Comparison of ENCODE assay signal across 11 mouse cellular contexts in the genomic region with DNA sequence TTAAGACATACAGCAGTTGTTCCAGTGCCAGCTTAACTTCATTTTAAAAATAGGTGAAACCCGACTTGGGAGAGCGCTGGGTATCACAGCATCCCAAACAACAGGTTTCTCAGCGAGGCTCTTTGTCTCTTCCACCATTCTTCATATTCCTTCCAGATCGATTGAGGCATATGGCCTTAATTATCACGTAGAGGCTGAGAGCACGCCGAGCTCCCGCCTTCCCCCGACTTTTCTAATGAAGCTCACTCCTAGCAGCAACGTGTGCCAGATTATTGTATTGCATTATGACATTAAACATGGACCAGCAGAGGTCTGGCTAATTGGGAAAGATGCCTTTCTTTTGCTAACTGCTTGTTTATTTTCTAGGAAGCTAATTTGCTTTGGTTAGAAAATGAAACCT.
DNase-seq lines count a peak whose midpoint lies in the region; ATAC-seq lines count a peak whose summit lies in the region.
"Had no signal": no experiment of that assay in that cellular context is flagged by ENCODE, and none has a peak within 500 bp of the region (broad histone marks: within the 10 kb centered on the region; RNA-seq: fewer than 3 reads in every experiment).

No protein-coding gene starts in this region.

- H3K27ac ChIP-seq in embryonic facial prominence, embryonic 15.5 days (replicated peaks) = no peak overlapping the region
- no peak overlapping the region for H3K27ac ChIP-seq in neural tube, embryonic 14.5 days (ENCODE audit: low read depth, low read length)
- no peak overlapping the region for H3K27ac ChIP-seq in kidney, embryonic 16.5 days (ENCODE audit: low read length)

- no peaks in the 10 kb centered on the region for H3K36me3 ChIP-seq in embryonic facial prominence, embryonic 15.5 days
- H3K36me3 ChIP-seq in neural tube, embryonic 14.5 days (ENCODE audit: control insufficient read depth, insufficient read depth, low read length) = no peaks in the 10 kb centered on the region
- H3K36me3 ChIP-seq in kidney, embryonic 16.5 days (ENCODE audit: insufficient read depth, low read length) = no peaks in the 10 kb centered on the region

- no peak overlapping the region for H3K9ac ChIP-seq in embryonic facial prominence, embryonic 15.5 days
- no peak overlapping the region for H3K9ac ChIP-seq in neural tube, embryonic 14.5 days (replicated peaks; ENCODE audit: low read depth, low read length)
- no peak overlapping the region for H3K9ac ChIP-seq in kidney, embryonic 16.5 days (replicated peaks; ENCODE audit: low read length)

- H3K27me3 ChIP-seq in embryonic facial prominence, embryonic 15.5 days = no peaks in the 10 kb centered on the region
- H3K27me3 ChIP-seq in neural tube, embryonic 14.5 days (ENCODE audit: control insufficient read depth, insufficient read depth, low read length) = no peaks in the 10 kb centered on the region
- no peaks in the 10 kb centered on the region for H3K27me3 ChIP-seq in kidney, embryonic 16.5 days (ENCODE audit: insufficient read depth, low read length)

- 26% methylated on average over 10 of the region's 10 CpGs for WGBS in embryonic facial prominence, embryonic 15.5 days
- WGBS in neural tube, embryonic 14.5 days = 55% methylated on average over 10 of the region's 10 CpGs
- WGBS in kidney, embryonic 16.5 days = 74% methylated on average over 10 of the region's 10 CpGs

- peak overlapping the region; percentile 19; the same call in 1 of the 2 replicates for H3K4me2 ChIP-seq in embryonic facial prominence, embryonic 15.5 days (replicated peaks)
- peak overlapping the region; percentile 5; the same call in 1 of the 2 replicates for H3K4me2 ChIP-seq in neural tube, embryonic 14.5 days (ENCODE audit: low read depth, low read length)
- no peak overlapping the region for H3K4me2 ChIP-seq in kidney, embryonic 16.5 days (replicated peaks; ENCODE audit: low read depth, low read length)

- no peaks in the 10 kb centered on the region; the same call in 1 of the 2 replicates for H3K4me1 ChIP-seq in embryonic facial prominence, embryonic 15.5 days
- no peaks in the 10 kb centered on the region for H3K4me1 ChIP-seq in neural tube, embryonic 14.5 days (ENCODE audit: control insufficient read depth, insufficient read depth, low read length)
- peaks cover 8% of the 10 kb centered on the region; the same call in 1 of the 2 replicates for H3K4me1 ChIP-seq in kidney, embryonic 16.5 days (ENCODE audit: insufficient read depth, low read length)

- peak; percentile 12 for DNase-seq in layer of hippocampus, adult 11-12 months (ENCODE audit: low spot score)
- DNase-seq in layer of hippocampus, adult 9-10 months (ENCODE audit: low spot score) = no peak
- DNase-seq in layer of hippocampus, postnatal 10 days (ENCODE audit: low spot score in 2 of 2) = peak; percentile 7 to 13
- DNase-seq in testis, postnatal 14 days (ENCODE audit: low spot score) = no peak
- DNase-seq in thymus, postnatal 14 days = no peak
- DNase-seq: cerebellum, adult 9-11 months; heart, adult 18-20 months had no signal

- ATAC-seq in embryonic facial prominence, embryonic 15.5 days (ENCODE audit: insufficient number of reproducible peaks, low FRiP score, low TSS enrichment, low read depth) = no peak
- peak; percentile 73 for ATAC-seq in neural tube, embryonic 14.5 days (ENCODE audit: low read depth)
- ATAC-seq in kidney, embryonic 16.5 days (ENCODE audit: low FRiP score, low TSS enrichment) = no peak
- ATAC-seq: CD4-positive, CD25-positive, alpha-beta regulatory T cell, adult 4 months had no signal

- H3K9me3 ChIP-seq in embryonic facial prominence, embryonic 15.5 days (replicated peaks) = no peaks in the 10 kb centered on the region
- no peaks in the 10 kb centered on the region for H3K9me3 ChIP-seq in neural tube, embryonic 14.5 days (ENCODE audit: control insufficient read depth, low read length)
- H3K9me3 ChIP-seq in kidney, embryonic 16.5 days (ENCODE audit: low read length) = no peaks in the 10 kb centered on the region

- no peak overlapping the region for H3K4me3 ChIP-seq in embryonic facial prominence, embryonic 15.5 days (replicated peaks)
- H3K4me3 ChIP-seq in neural tube, embryonic 14.5 days (ENCODE audit: low read depth, low read length) = no peak overlapping the region
- no peak overlapping the region for H3K4me3 ChIP-seq in kidney, embryonic 16.5 days (ENCODE audit: low read length)

Comparison
In these comparisons a context has a peak if more than half of its experiments do, and no peak if none do; other contexts are left out.
1. DNase-seq: peak in layer of hippocampus, adult 11-12 months (single experiment) and layer of hippocampus, postnatal 10 days (2 of 2); none in layer of hippocampus, adult 9-10 months (single experiment), testis, postnatal 14 days (single experiment) and thymus, postnatal 14 days (single experiment).